Mouse (Mus musculus): Measurements from ENCODE around the gene Atn1. TPM values are rescaled to one million over a fixed set of nuclear protein-coding genes. Genes with fewer than 3 reads are reported as not detected.

Atn1 gene
- total RNA-seq, 2 experiments from 2014 or later = 158 to 181 TPM

- DNase-seq (ENCODE audit: low spot score in 2 of 2) = no peak
These were observed 13.3 kb downstream of the Atn1 start for GRCm38 (mm10) chr6:124742839-124743514.

DNA sequence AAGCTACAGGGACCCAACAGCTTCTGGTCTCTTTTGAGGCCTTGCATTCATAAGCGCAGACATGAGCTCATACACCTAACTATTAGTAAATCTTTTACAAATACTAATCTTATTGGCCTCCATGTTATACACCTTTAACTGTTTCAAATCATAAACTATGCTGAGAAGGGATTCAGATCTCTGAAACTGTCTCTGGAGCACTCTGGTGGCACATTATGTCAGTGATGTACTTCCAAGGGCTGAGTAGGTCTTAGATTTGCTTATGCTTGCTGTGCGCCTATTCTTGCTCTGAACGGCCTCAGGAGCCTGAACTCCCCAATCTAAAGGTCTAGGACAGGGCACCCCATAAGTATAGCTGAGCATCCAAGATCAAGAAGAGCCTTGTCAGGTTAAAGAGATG lies 14.5 kb downstream of the Atn1 start:
- no peak for DNase-seq (ENCODE audit: low spot score in 2 of 2)

- DNase-seq (ENCODE audit: low spot score in 2 of 2) = peak; percentile 82 to 88
These were observed 15.2 kb downstream of the Atn1 start, which contains the start of gene Grcc10 for GRCm38 (mm10) chr6:124740888-124741761. TSS of gene Grcc10 (minus strand) at chr6:124741374.

GRCm38 (mm10) chr6:124740211-124740887 lies 16.0 kb downstream of the Atn1 start:
- peak; percentile 46 to 62 for DNase-seq (ENCODE audit: low spot score in 2 of 2)

DNA sequence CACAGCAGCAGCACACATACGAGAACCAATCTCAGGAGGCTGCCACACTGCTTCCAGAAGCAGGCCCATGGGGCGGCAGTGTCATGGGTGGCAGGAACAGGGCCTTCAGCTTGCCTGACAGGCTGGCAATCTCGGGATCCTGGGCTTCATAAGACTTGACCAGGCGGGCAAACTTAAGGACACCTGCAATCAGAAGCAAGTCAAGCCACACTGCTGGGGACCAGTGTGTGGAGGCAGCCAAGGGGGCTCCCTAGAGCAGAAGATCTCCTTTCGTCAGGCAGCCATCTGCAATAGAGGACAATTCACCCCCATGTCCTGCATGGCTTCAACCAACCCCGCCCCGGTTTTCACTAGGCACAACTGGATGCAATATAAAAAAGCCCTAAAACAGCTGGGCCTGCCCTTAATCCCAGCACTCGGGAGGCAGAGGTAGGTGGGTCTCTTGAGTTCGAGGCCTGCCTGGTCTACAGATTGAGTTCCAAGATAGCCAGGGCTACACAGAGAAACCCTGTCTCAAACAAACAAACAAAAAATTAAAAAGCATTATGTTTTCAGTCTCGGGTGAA lies 17.0 kb downstream of the Atn1 start:
- DNase-seq (ENCODE audit: low spot score in 2 of 2) = no peak

DNA sequence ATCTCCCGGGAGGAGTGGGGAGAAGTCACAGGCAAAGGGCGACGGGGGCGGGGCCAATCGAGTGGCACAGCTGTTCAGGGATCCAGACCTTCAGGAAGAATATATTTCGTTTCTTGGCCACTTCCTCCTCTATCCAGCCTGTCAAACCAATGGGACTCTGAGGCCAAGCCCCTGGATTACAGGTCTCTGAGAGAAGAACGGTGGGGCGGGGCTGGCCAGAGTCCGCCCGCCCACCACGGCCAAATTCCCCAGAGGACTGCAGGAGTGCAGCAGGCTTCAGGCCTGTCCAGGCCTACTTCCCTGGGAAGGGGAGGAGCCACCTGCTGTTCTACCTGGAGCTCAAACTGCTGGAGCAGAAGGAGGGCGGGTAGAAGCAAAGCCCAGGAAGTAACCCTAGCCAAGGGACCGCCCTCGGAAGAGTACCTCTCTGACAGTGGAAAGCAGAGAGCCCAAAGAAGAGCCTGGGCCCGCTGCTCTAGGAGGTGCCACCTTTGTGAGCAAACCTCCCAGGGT lies 17.8 kb downstream of the Atn1 start, which contains the start of gene Ptpn6:
TSS of gene Ptpn6 (minus strand) at position 204 of the 513 bp plus-strand sequence.
- DNase-seq (ENCODE audit: low spot score in 2 of 2) = no peak

GRCm38 (mm10) chr6:124737040-124737439 lies 19.3 kb downstream of the Atn1 start:
- DNase-seq (ENCODE audit: low spot score in 2 of 2) = peak; percentile 43 to 58

DNA sequence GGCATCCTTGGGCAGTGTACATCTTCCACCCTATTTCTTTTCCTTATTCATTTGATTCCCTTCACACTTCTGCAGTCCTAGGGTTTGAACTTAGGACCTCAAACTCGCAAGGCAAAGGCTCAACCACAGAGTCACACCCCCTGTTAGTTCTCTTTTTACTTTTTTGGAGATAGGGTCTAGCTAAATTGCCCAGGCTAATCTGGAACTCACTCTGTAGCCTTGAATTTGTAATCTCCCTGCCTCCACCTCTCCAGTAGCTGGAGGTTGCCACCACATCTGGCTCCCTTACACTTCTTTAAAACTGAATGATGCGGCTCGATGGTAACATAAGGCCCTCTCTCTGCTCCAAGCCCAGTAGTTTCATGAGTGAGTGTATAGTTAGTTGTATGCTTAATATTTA lies 21.9 kb downstream of the Atn1 start:
- no peak for DNase-seq (ENCODE audit: low spot score in 2 of 2)

DNA sequence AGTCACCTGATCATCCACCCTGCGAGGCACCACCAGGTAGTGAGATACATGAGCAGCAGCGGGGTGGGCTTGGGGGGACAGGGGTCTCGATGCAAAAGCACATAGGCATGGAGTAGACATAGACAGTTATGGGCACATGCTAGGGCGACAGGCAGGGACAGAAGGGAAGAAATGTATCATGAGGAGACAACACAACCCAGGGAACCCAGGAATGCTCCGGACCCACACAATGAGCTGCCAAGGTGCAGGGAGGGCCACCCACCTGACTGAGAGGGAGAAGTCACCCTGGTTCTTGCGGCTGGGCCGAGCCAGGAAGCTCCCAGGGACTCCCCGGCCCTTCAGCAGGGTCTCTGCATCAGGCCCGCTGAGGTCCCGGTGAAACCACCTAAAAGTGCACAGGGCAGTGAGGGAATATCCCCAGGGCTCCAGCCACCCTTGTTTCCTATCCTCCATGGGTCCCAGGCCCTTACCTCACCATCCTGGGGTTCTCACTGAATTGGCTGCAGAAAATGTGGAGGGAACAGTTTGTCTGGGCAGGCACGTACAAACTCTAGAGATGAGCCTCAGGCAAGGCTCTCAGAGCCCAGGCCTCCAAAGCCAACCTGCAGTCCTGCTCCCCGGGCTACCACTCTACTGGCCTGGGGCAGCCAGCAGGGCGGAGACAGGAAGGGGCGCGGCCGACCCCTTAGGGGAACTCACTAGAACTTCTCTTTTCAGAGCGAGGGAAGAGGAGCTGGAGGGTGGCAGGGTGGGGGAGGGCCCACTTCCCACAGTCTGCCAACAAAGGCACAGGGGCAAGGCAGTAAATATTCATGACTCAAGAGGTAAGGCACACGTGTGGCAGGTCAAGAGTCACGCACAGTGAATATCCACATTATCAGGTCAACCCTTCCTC lies 23.6 kb downstream of the Atn1 start:
- no peak for DNase-seq (ENCODE audit: low spot score in 2 of 2)

DNA sequence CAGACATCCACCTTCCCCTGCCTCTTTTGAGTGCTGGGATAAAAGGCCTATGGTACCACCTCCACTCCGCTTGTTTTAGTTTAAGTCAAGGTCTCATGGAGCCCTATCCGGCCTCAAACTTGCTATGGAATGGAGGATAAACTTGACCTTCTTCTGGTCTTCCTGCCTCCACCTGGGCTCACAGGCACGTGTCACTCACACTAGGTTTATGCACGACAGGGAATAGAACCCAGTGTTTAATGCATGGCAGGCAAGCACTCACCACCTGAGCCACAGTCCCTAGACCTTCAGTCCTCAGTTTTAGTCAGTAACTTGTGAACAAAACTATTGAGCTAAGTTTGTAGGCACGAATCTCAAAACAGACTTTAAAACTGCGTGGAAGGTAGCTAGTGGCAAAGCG lies 25.3 kb downstream of the Atn1 start:
- no peak for DNase-seq (ENCODE audit: low spot score in 2 of 2)

DNA sequence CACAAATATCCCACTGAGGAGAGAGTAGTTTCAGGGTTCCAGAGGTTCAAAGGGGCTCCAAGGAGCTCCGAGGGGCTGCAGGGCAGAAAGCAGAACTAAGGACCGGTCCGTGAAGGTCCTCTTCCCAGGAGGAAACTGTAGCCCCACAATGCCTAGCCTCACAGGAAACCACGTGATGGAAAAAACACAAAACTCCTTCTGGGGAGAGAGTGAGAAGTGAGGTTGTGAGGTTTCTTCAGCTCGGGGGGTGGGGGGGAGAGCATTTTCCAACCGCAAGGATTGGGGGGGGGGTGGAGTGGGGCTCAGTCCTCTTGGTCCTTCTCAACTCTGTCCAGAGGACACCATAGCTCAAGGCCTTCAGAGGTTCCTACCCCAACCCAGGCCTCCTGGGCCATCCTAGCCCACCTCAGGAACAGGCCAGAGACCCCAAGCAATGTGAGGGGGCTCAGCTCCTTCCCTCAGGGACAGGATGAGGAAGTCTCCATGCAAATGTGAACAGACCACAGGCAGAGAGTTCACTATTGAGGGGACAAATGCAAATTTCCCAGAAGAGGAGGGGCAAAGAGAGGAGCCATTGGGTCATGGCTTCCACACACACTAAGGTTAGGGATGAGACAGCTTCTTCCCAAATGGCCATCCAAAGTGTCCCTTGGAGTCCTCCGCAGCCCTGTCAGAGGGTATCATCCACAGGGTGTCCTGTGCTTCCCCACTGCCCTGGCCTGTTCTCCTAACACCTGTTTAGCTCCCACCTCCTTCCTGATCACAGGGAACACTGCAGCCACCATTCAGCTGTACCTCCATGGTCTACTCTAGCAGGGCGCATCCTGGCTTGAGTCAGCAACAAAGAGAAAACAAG lies 26.2 kb downstream of the Atn1 start:
- DNase-seq (ENCODE audit: low spot score in 2 of 2) = no peak

- DNase-seq (ENCODE audit: low spot score in 2 of 2) = no peak
These were observed 27.7 kb downstream of the Atn1 start for GRCm38 (mm10) chr6:124728621-124729020.

- no peak for DNase-seq (ENCODE audit: low spot score in 2 of 2)
These were observed 31.9 kb downstream of the Atn1 start for GRCm38 (mm10) chr6:124724472-124724871.

DNA sequence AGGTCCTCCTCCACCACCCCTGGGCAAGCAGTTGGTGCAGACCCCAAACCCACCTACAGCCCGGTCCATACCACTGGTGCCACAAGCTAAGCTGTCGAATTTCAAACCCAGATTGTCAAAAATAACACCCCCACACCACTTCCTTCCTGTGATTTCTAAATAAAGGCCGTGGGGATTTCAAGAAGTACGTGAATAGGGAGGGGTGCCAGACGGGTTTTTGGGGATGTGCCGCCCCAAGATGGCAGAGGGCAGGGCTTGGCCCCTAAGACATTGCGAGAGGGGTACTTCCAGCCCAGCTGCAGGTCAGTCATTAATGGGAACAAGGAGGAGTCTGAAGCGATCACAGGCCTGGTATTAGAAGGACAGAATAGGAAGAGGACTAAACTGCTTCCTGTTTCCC lies 32.8 kb downstream of the Atn1 start:
- DNase-seq (ENCODE audit: low spot score in 2 of 2) = no peak

GRCm38 (mm10) chr6:124722876-124723473 lies 33.3 kb downstream of the Atn1 start:
- DNase-seq (ENCODE audit: low spot score in 2 of 2) = no peak

DNA sequence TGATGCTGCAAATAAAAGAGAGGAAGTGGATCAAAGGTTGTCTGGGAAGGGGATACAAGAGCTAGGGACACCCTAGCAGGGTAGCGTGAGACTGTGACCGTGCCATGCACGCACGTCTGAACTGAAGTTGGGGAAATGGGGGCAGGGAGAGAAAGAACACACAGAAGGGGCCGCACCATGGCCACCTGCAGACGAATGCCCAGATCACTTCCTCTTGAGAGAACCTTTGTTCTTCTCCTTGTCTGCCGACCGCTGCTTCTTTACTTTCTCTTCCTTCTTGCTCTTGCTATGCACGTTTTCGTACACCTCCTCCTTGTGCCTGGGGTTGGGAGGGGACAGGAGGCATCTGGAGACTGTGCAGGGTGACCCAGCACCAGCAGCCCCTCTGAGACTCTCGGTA lies 35.4 kb downstream of the Atn1 start:
- no peak for DNase-seq (ENCODE audit: low spot score in 2 of 2)

GRCm38 (mm10) chr6:124719354-124719978 lies 36.9 kb downstream of the Atn1 start:
- DNase-seq (ENCODE audit: low spot score in 2 of 2) = no peak

GRCm38 (mm10) chr6:124718703-124719102 lies 37.6 kb downstream of the Atn1 start:
- no peak for DNase-seq (ENCODE audit: low spot score in 2 of 2)

Measured in left cerebral cortex, adult 18-20 months (tissue).